In genomic region chr8:122654768-122655167, GRCm38 (mm10) we compare ENCODE assay signal across 11 mouse cellular contexts. TPM values are rescaled to one million over a fixed set of nuclear protein-coding genes. Genes with fewer than 3 reads are reported as not detected.
DNase-seq lines count a peak whose midpoint lies in the region; ATAC-seq and TF ChIP-seq lines count a peak whose summit lies in the region.
"Had no signal": no experiment of that assay in that cellular context is flagged by ENCODE, and none has a peak within 500 bp of the region (broad histone marks: within the 10 kb centered on the region; RNA-seq: fewer than 3 reads in every experiment).

No protein-coding gene starts in this region.

- no peak for TF ChIP-seq CTCF in heart, adult 2 months (IDR thresholded peaks at IDR 0.05)
- TF ChIP-seq CTCF in small intestine, adult 2 months (IDR thresholded peaks at IDR 0.05; ENCODE audit: extremely low read depth, insufficient read length, insufficient replicate concordance, low read depth, low read length) = no peak

- no peak overlapping the region for H3K9ac ChIP-seq in heart, adult 2 months (ENCODE audit: low read depth, low read length)
- no peak overlapping the region for H3K9ac ChIP-seq in heart, embryonic 11.5 days (ENCODE audit: low read depth, low read length)
- H3K9ac ChIP-seq: limb, embryonic 15.5 days had no signal

- H3K27ac ChIP-seq in heart, adult 2 months = peak overlapping the region; percentile 69
- no peak overlapping the region for H3K27ac ChIP-seq in heart, embryonic 11.5 days (ENCODE audit: low read depth, low read length)
- H3K27ac ChIP-seq in small intestine, adult 2 months (ENCODE audit: insufficient read depth, low read depth, low read length) = peak overlapping the region; percentile 44
- H3K27ac ChIP-seq: limb, embryonic 15.5 days had no signal

- H3K4me2 ChIP-seq in heart, embryonic 11.5 days = no peak overlapping the region
- H3K4me2 ChIP-seq: limb, embryonic 15.5 days had no signal

- intact Hi-C loops in heart, adult 2 months (cut with DNase I) = no loop called here

- H3K4me1 ChIP-seq in heart, adult 2 months (ENCODE audit: control insufficient read depth, insufficient read depth, low read length) = peaks cover 43% of the 10 kb centered on the region
- peaks cover 26% of the 10 kb centered on the region for H3K4me1 ChIP-seq in heart, embryonic 11.5 days (ENCODE audit: control insufficient read depth, insufficient read depth, low read length)
- H3K4me1 ChIP-seq in small intestine, adult 2 months (ENCODE audit: control insufficient read depth, insufficient read depth, insufficient read length, low read length) = peaks cover 3% of the 10 kb centered on the region; the same call in 1 of the 2 replicates

- TF ChIP-seq POLR2A in heart, adult 2 months (IDR thresholded peaks at IDR 0.05; ENCODE audit: insufficient read depth, low read depth, low read length) = no peak
- no peak for TF ChIP-seq POLR2A in small intestine, adult 2 months (IDR thresholded peaks at IDR 0.05; ENCODE audit: low read depth, low read length)

- H3K4me3 ChIP-seq in heart, adult 2 months = no peak overlapping the region
- no peak overlapping the region for H3K4me3 ChIP-seq in heart, embryonic 11.5 days (ENCODE audit: low read depth, low read length)
- H3K4me3 ChIP-seq in small intestine, adult 2 months (ENCODE audit: low read depth, low read length) = no peak overlapping the region
- H3K4me3 ChIP-seq: erythroblast, embryonic 14.5 days; limb, embryonic 15.5 days had no signal

- DNase-seq in heart, adult 2 months = peak; percentile 73 to 81
- peak; percentile 79 for DNase-seq in heart, adult 8-10 months (ENCODE audit: low spot score)
- DNase-seq in kidney, postnatal 10 days = peak; percentile 91
- no peak for DNase-seq in layer of hippocampus, adult 9-10 months (ENCODE audit: low spot score)
- no peak for DNase-seq in right cerebral cortex, adult 2 months (ENCODE audit: low spot score in 2 of 2)
- DNase-seq in urinary bladder, adult 2 months (ENCODE audit: low spot score) = no peak

- 46% methylated on average over 7 of the region's 7 CpGs for WGBS in heart, adult 2 months
- 59% methylated on average over 7 of the region's 7 CpGs for WGBS in heart, embryonic 11.5 days (ENCODE audit: insufficient replicate concordance)
- 66% methylated on average over 7 of the region's 7 CpGs for WGBS in small intestine, adult 2 months

- H3K79me2 ChIP-seq in heart, adult 2 months (replicated peaks; ENCODE audit: control insufficient read depth, insufficient read depth, low read length) = peaks cover 2% of the 10 kb centered on the region

- no peak for ATAC-seq in heart, embryonic 11.5 days (replicated peaks; ENCODE audit: insufficient number of reproducible peaks, low FRiP score, low TSS enrichment)

- no peaks in the 10 kb centered on the region for H3K9me3 ChIP-seq in heart, embryonic 11.5 days (replicated peaks; ENCODE audit: control insufficient read depth, low read length)
- H3K9me3 ChIP-seq: limb, embryonic 15.5 days had no signal

- no peaks in the 10 kb centered on the region for H3K27me3 ChIP-seq in heart, adult 2 months (ENCODE audit: control insufficient read depth, insufficient read depth, low read length)
- H3K27me3 ChIP-seq in heart, embryonic 11.5 days (ENCODE audit: control insufficient read depth, insufficient read depth, low read length) = no peaks in the 10 kb centered on the region
- no peaks in the 10 kb centered on the region for H3K27me3 ChIP-seq in small intestine, adult 2 months (ENCODE audit: control insufficient read depth, insufficient read depth, low read length)

- peak; percentile 69; the same call in 1 of the 2 replicates for TF ChIP-seq EP300 in heart, adult 2 months (IDR thresholded peaks at IDR 0.05; ENCODE audit: insufficient read depth, low read depth, low read length)

- no peaks in the 10 kb centered on the region; the same call in 1 of the 2 replicates for H3K36me3 ChIP-seq in heart, adult 2 months (ENCODE audit: control insufficient read depth, insufficient read depth, low read length)
- no peaks in the 10 kb centered on the region for H3K36me3 ChIP-seq in heart, embryonic 11.5 days (ENCODE audit: control insufficient read depth, insufficient read depth, low read length)
- no peaks in the 10 kb centered on the region; the same call in 1 of the 2 replicates for H3K36me3 ChIP-seq in small intestine, adult 2 months (ENCODE audit: control insufficient read depth, insufficient read depth, low read length)
- H3K36me3 ChIP-seq: limb, embryonic 15.5 days had no signal

RNA-seq across cellular contexts. Expression of gene Pabpn1l, which starts 32.2 kb away (rescaled TPM):
- under 1 TPM in 1 of 2 experiments, not detected in 1; 0.52 TPM for total RNA-seq in heart, adult 2 months (2021)
- 0.10 TPM in 1 of 2 replicates, not detected in the other for polyA plus RNA-seq in heart, adult 2 months (2012; rRNA removed)
- not detected in 2 replicates for polyA plus RNA-seq in heart, embryonic 11.5 days (2014; fragmentation: Nextera tagmentation; extraction: Ambion mirVana)
- total RNA-seq in heart, adult 8-10 months (2022) = under 1 TPM in 2 of 4 experiments, not detected in 2; 0.24 to 0.57 TPM
- not detected in 2 replicates for polyA plus RNA-seq in small intestine, adult 2 months (2012; rRNA removed)
- polyA plus RNA-seq in urinary bladder, adult 2 months (2012; rRNA removed) = 0.06 TPM in 1 of 2 replicates, not detected in the other
- polyA plus RNA-seq: erythroblast, embryonic 14.5 days; intestine, embryonic 14.5 days; limb, embryonic 15.5 days had no signal

RNA-seq across cellular contexts. Expression of gene Trappc2l, which starts 43.3 kb away (rescaled TPM):
- total RNA-seq in heart, adult 2 months (2021) = 10 to 100 TPM; 58.6 to 65.4 TPM
- 161 and 207 TPM in 2 replicates for polyA plus RNA-seq in heart, adult 2 months (2012; rRNA removed)
- polyA plus RNA-seq in heart, embryonic 11.5 days (2014; fragmentation: Nextera tagmentation; extraction: Ambion mirVana) = 49.8 and 60.0 TPM in 2 replicates
- total RNA-seq in heart, adult 8-10 months (2022) = 10 to 100 TPM; 62.8 to 66.2 (median 63.3) TPM
- 59.9 and 161 TPM in 2 replicates for polyA plus RNA-seq in small intestine, adult 2 months (2012; rRNA removed)
- 108 and 113 TPM in 2 replicates for polyA plus RNA-seq in urinary bladder, adult 2 months (2012; rRNA removed)

RNA-seq across cellular contexts. Expression of gene Galns, which starts 43.5 kb away (rescaled TPM):
- total RNA-seq in heart, adult 2 months (2021) = 1 to 10 TPM; 3.1 to 3.2 TPM
- 4.9 and 5.0 TPM in 2 replicates for polyA plus RNA-seq in heart, adult 2 months (2012; rRNA removed)
- polyA plus RNA-seq in heart, embryonic 11.5 days (2014; fragmentation: Nextera tagmentation; extraction: Ambion mirVana) = 11.4 and 12.3 TPM in 2 replicates
- 1 to 10 TPM; 3.5 to 5.2 (median 4.4) TPM for total RNA-seq in heart, adult 8-10 months (2022)
- polyA plus RNA-seq in small intestine, adult 2 months (2012; rRNA removed) = 9.7 and 20.4 TPM in 2 replicates
- 16.2 and 20.8 TPM in 2 replicates for polyA plus RNA-seq in urinary bladder, adult 2 months (2012; rRNA removed)

RNA-seq across cellular contexts. Expression of gene Cbfa2t3, which starts 44.1 kb away (rescaled TPM):
- 10 to 100 TPM; 21.8 to 22.3 TPM for total RNA-seq in heart, adult 2 months (2021)
- 10.2 and 10.9 TPM in 2 replicates for polyA plus RNA-seq in heart, adult 2 months (2012; rRNA removed)
- polyA plus RNA-seq in heart, embryonic 11.5 days (2014; fragmentation: Nextera tagmentation; extraction: Ambion mirVana) = 5.2 and 5.4 TPM in 2 replicates
- 10 to 100 TPM; 15.1 to 22.1 (median 18.2) TPM for total RNA-seq in heart, adult 8-10 months (2022)
- polyA plus RNA-seq in small intestine, adult 2 months (2012; rRNA removed) = 12.4 and 14.8 TPM in 2 replicates
- polyA plus RNA-seq in urinary bladder, adult 2 months (2012; rRNA removed) = 0.95 and 4.0 TPM in 2 replicates

Comparison
In these comparisons a context has a peak if more than half of its experiments do, and no peak if none do; other contexts are left out.
1. DNase-seq: peak in heart, adult 2 months (2 of 2), heart, adult 8-10 months (single experiment) and kidney, postnatal 10 days (single experiment); none in layer of hippocampus, adult 9-10 months (single experiment), right cerebral cortex, adult 2 months (0 of 2) and urinary bladder, adult 2 months (single experiment).